Mouse (Mus musculus) c-Kit-negative CD71-positive TER-119-positive erythroid progenitor cells, embryonic 14.5 days (primary cell): ENCODE data around the gene Chst5.

Source experiments
- DNase-seq: peaks from one replicate; pipeline ENCODE4 v3.0.0-alpha.2; 2013; ENCODE audit warnings: low read depth, low spot score

Chst5 gene

GRCm38 (mm10) chr8:111929648-111930344 lies 19.5 kb upstream of the Chst5 start:
- DNase-seq = peak; percentile 80

GRCm38 (mm10) chr8:111924976-111925375 lies 14.7 kb upstream of the Chst5 start:
- DNase-seq = no peak

GRCm38 (mm10) chr8:111923383-111923804 lies 13.1 kb upstream of the Chst5 start:
- DNase-seq = no peak

- DNase-seq = no peak
Observed at GRCm38 (mm10) chr8:111920971-111921370, 10.7 kb upstream of the Chst5 start.

GRCm38 (mm10) chr8:111919663-111920062 lies 9.4 kb upstream of the Chst5 start:
- DNase-seq = no peak

GRCm38 (mm10) chr8:111912860-111913432 lies 2.7 kb upstream of the Chst5 start:
- DNase-seq = no peak

- no peak for DNase-seq
Observed at GRCm38 (mm10) chr8:111911572-111911971, 1.3 kb upstream of the Chst5 start.

- no peak for DNase-seq
Observed at GRCm38 (mm10) chr8:111905500-111906121, 4.6 kb downstream of the Chst5 start.

GRCm38 (mm10) chr8:111902080-111902479 lies 8.2 kb downstream of the Chst5 start:
- no peak for DNase-seq

GRCm38 (mm10) chr8:111898586-111898985 lies 11.7 kb downstream of the Chst5 start:
- DNase-seq = no peak

GRCm38 (mm10) chr8:111894955-111895354 lies 15.3 kb downstream of the Chst5 start:
- no peak for DNase-seq

GRCm38 (mm10) chr8:111892615-111893014 lies 17.6 kb downstream of the Chst5 start:
- no peak for DNase-seq

- DNase-seq = no peak
Observed at GRCm38 (mm10) chr8:111891983-111892382, 18.3 kb downstream of the Chst5 start.

- DNase-seq = no peak
Observed at GRCm38 (mm10) chr8:111890911-111891303, 19.3 kb downstream of the Chst5 start.

- no peak for DNase-seq
Observed at GRCm38 (mm10) chr8:111889931-111890910, 20.0 kb downstream of the Chst5 start.

GRCm38 (mm10) chr8:111888091-111888650 lies 22.1 kb downstream of the Chst5 start:
- no peak for DNase-seq

GRCm38 (mm10) chr8:111887479-111887878 lies 22.8 kb downstream of the Chst5 start:
- no peak for DNase-seq

- DNase-seq = no peak
Observed at GRCm38 (mm10) chr8:111883615-111884014, 26.6 kb downstream of the Chst5 start.

GRCm38 (mm10) chr8:111881591-111881990 lies 28.7 kb downstream of the Chst5 start:
- DNase-seq = no peak

GRCm38 (mm10) chr8:111877711-111878110 lies 32.5 kb downstream of the Chst5 start:
- DNase-seq = no peak

GRCm38 (mm10) chr8:111876355-111876948 lies 33.8 kb downstream of the Chst5 start, which contains the start of gene Tmem170:
Gene Tmem170, minus strand, starts transcription at chr8:111876750.
- DNase-seq = peak; percentile 100
